Mouse (Mus musculus): ENCODE data around the gene Mapkapk3. TPM values are rescaled to one million over a fixed set of nuclear protein-coding genes. Genes with fewer than 3 reads are reported as not detected.
A peak's percentile ranks its signal among the peaks of the same experiment; 100 is the strongest.

Gene Mapkapk3
- polyA plus RNA-seq, 1 experiment: 5.1 TPM

DNA sequence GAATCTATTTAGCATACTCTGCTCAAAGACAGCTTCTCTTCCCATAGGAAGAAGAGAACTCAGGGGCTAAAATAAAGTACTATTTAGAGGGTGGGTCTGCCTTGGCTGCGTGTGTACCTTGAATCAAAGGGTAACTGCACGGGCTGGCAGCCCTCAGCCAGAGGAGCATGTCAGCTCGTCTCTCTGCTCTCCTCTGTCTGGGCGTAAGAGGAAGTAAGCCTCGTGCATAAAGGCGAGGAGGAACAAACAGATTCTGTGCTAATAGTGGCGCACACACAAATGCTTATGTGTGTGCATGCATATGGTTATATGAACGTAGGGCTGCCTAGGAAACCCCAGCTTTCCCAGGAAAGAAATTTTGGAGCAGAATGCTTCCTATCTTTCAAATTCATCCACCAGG, 28.8 kb downstream of the Mapkapk3 start:
- no peak overlapping the region for H3K4me3 ChIP-seq (ENCODE audit: insufficient read depth, low read length)
- no peak for TF ChIP-seq CTCF (IDR thresholded peaks at IDR 0.05; ENCODE audit: extremely low read depth, insufficient read depth, low read length)
- no peak for TF ChIP-seq POLR2A (IDR thresholded peaks at IDR 0.05; ENCODE audit: extremely low read depth, insufficient read depth, low read length)
- peaks cover 26% of the 10 kb centered on the region for H3K4me1 ChIP-seq (ENCODE audit: control insufficient read depth, insufficient read depth, low read length)
- H3K27ac ChIP-seq (ENCODE audit: insufficient read depth, low read length): peak overlapping the region; percentile 62

DNA sequence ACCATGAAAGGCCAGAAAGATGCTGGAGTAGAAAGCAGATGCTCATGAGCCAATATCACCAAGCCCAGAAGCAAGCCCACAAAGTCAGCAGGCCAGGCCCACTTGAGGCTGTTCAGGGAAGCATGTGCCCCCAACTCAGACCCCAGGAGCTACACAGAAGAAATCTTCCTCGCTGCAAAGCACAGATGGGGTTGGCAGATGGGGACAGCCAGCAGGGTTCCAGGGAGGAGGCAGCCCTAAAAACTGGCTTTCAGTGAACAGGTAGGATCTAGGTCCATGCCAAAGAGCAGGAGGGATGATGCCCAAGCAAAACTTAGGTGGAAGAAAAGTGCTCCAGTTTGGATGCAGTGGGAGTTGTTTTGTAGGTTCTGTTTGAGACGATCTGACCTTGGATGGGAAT, 29.2 kb downstream of the Mapkapk3 start:
- no peak for TF ChIP-seq CTCF (IDR thresholded peaks at IDR 0.05; ENCODE audit: extremely low read depth, insufficient read depth, low read length)
- no peak for TF ChIP-seq POLR2A (IDR thresholded peaks at IDR 0.05; ENCODE audit: extremely low read depth, insufficient read depth, low read length)
- peaks cover 29% of the 10 kb centered on the region for H3K4me1 ChIP-seq (ENCODE audit: control insufficient read depth, insufficient read depth, low read length)
- H3K4me3 ChIP-seq (ENCODE audit: insufficient read depth, low read length): no peak overlapping the region
- H3K27ac ChIP-seq (ENCODE audit: insufficient read depth, low read length): peak overlapping the region; percentile 62

DNA sequence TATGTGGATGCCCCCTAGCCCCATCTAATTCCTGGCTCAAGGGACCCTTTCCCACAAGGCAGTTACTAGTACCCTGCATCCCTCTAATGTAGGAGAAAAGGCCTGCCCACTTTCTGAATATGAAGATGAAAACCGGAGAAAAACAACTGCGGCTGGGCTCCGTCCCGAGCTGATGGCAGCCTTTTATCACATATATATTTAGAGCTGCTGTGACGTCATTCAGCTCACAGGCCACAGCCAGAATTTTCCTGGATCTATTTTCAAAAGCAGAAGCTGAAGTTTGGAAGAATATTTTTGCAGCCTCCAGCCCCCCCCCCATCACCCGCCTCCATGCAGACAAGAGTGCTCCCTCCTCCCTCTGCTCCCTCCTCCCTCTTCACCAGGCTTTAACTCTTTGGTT, 30.1 kb downstream of the Mapkapk3 start:
- peak overlapping the region; percentile 92 for H3K27ac ChIP-seq (ENCODE audit: insufficient read depth, low read length)
- no peak overlapping the region for H3K4me3 ChIP-seq (ENCODE audit: insufficient read depth, low read length)
- TF ChIP-seq POLR2A (IDR thresholded peaks at IDR 0.05; ENCODE audit: extremely low read depth, insufficient read depth, low read length): 0 out of 2 replicates have a peak, but pooled peaks have one; percentile 20
- no peak for TF ChIP-seq CTCF (IDR thresholded peaks at IDR 0.05; ENCODE audit: extremely low read depth, insufficient read depth, low read length)
- H3K4me1 ChIP-seq (ENCODE audit: control insufficient read depth, insufficient read depth, low read length): peaks cover 35% of the 10 kb centered on the region

- Histone ChIP-seq H3K27ac (ENCODE audit: insufficient read depth, low read length) (no peak overlapping the region), H3K4me3 (ENCODE audit: insufficient read depth, low read length) (no peak overlapping the region), H3K4me1 (ENCODE audit: control insufficient read depth, insufficient read depth, low read length) (peaks cover 33% of the 10 kb centered on the region)
- TF ChIP-seq POLR2A (IDR thresholded peaks at IDR 0.05; ENCODE audit: extremely low read depth, insufficient read depth, low read length): no peak
- TF ChIP-seq CTCF (IDR thresholded peaks at IDR 0.05; ENCODE audit: extremely low read depth, insufficient read depth, low read length): no peak
Observed at GRCm38 (mm10) chr9:107255596-107255995, 34.1 kb downstream of the Mapkapk3 start.

- Histone ChIP-seq H3K4me1 (ENCODE audit: control insufficient read depth, insufficient read depth, low read length) (peaks cover 34% of the 10 kb centered on the region), H3K4me3 (ENCODE audit: insufficient read depth, low read length) (no peak overlapping the region), H3K27ac (ENCODE audit: insufficient read depth, low read length) (0 out of 2 replicates have a peak overlapping the region, but pooled peaks have one; percentile 37)
- no peak for TF ChIP-seq CTCF (IDR thresholded peaks at IDR 0.05; ENCODE audit: extremely low read depth, insufficient read depth, low read length)
Observed at GRCm38 (mm10) chr9:107254925-107255324, 34.8 kb downstream of the Mapkapk3 start.

- TF ChIP-seq CTCF (IDR thresholded peaks at IDR 0.05; ENCODE audit: extremely low read depth, insufficient read depth, low read length): no peak
- no peak for TF ChIP-seq POLR2A (IDR thresholded peaks at IDR 0.05; ENCODE audit: extremely low read depth, insufficient read depth, low read length)
- Histone ChIP-seq H3K4me3 (ENCODE audit: insufficient read depth, low read length) (no peak overlapping the region), H3K27ac (ENCODE audit: insufficient read depth, low read length) (0 out of 2 replicates have a peak overlapping the region, but pooled peaks have one; percentile 37), H3K4me1 (ENCODE audit: control insufficient read depth, insufficient read depth, low read length) (peaks cover 35% of the 10 kb centered on the region)
Observed at GRCm38 (mm10) chr9:107254476-107254875, 35.2 kb downstream of the Mapkapk3 start.

DNA sequence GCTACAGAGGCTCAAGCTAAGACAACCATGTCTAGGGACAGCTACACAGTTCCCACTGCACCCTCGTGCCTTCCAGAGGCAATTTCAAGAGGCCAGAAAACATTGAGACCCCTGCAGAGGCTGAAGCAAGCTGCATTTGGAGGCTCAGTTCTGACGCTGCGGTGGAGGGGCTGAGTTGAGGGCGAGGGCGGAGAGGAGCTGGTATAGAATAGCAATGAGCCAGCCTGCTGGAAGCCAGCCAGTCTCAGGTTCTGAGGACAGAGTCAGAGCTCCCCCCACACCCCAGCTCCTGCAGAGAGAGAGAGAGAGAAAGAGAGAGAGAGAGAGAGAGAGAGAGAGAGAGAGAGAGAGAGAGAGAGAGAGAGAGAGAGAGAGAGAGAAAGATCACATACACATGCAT, 37.5 kb downstream of the Mapkapk3 start:
- H3K4me3 ChIP-seq (ENCODE audit: insufficient read depth, low read length): no peak overlapping the region
- peaks cover 30% of the 10 kb centered on the region for H3K4me1 ChIP-seq (ENCODE audit: control insufficient read depth, insufficient read depth, low read length)
- H3K27ac ChIP-seq (ENCODE audit: insufficient read depth, low read length): 0 out of 2 replicates have a peak overlapping the region, but pooled peaks have one; percentile 9
- TF ChIP-seq CTCF (IDR thresholded peaks at IDR 0.05; ENCODE audit: extremely low read depth, insufficient read depth, low read length): no peak
- no peak for TF ChIP-seq POLR2A (IDR thresholded peaks at IDR 0.05; ENCODE audit: extremely low read depth, insufficient read depth, low read length)

- peaks cover 30% of the 10 kb centered on the region for H3K4me1 ChIP-seq (ENCODE audit: control insufficient read depth, insufficient read depth, low read length)
- TF ChIP-seq CTCF (IDR thresholded peaks at IDR 0.05; ENCODE audit: extremely low read depth, insufficient read depth, low read length) (no peak), POLR2A (IDR thresholded peaks at IDR 0.05; ENCODE audit: extremely low read depth, insufficient read depth, low read length) (no peak)
- no peak overlapping the region for H3K4me3 ChIP-seq (ENCODE audit: insufficient read depth, low read length)
- peak overlapping the region; percentile 80 for H3K27ac ChIP-seq (ENCODE audit: insufficient read depth, low read length)
Observed at GRCm38 (mm10) chr9:107250416-107251337, 39.0 kb downstream of the Mapkapk3 start.

DNA sequence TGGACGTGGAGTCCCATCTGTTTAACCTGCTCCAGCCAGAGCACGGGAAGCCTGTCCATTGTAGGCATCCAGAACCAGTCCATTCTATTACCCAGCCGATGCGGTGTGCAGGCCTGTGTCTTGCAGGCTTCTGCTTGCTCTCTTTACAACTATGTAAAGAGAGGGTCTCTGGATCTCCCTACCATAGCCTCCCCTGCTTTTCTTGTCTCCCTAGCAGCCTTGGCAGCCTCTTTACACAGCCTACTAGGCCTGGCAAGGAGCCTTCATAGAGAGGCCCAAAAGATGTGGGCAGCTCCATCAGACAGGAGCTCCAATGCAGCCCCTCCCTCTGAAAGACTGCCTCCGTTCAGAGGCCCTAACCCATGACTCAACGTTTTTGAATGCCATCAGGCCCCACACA, 40.5 kb downstream of the Mapkapk3 start:
- Histone ChIP-seq H3K4me1 (ENCODE audit: control insufficient read depth, insufficient read depth, low read length) (peaks cover 22% of the 10 kb centered on the region), H3K4me3 (ENCODE audit: insufficient read depth, low read length) (no peak overlapping the region), H3K27ac (ENCODE audit: insufficient read depth, low read length) (no peak overlapping the region)
- TF ChIP-seq CTCF (IDR thresholded peaks at IDR 0.05; ENCODE audit: extremely low read depth, insufficient read depth, low read length) (no peak), POLR2A (IDR thresholded peaks at IDR 0.05; ENCODE audit: extremely low read depth, insufficient read depth, low read length) (no peak)

GRCm38 (mm10) chr9:107246170-107246569, 43.5 kb downstream of the Mapkapk3 start:
- TF ChIP-seq CTCF (IDR thresholded peaks at IDR 0.05; ENCODE audit: extremely low read depth, insufficient read depth, low read length): peak; percentile 48; the same call in 1 of the 2 replicates
- no peak for TF ChIP-seq POLR2A (IDR thresholded peaks at IDR 0.05; ENCODE audit: extremely low read depth, insufficient read depth, low read length)
- Histone ChIP-seq H3K4me3 (ENCODE audit: insufficient read depth, low read length) (no peak overlapping the region), H3K27ac (ENCODE audit: insufficient read depth, low read length) (no peak overlapping the region), H3K4me1 (ENCODE audit: control insufficient read depth, insufficient read depth, low read length) (peaks cover 16% of the 10 kb centered on the region)

Measured in cortical plate, adult 2 months (tissue).